Mouse (Mus musculus) intestine, embryonic 14.5 days (tissue): ENCODE measurements around the gene Fat2. TPM values are rescaled to one million over a fixed set of nuclear protein-coding genes. Genes with fewer than 3 reads are reported as not detected.

Experiments used
- ATAC-seq: fragments of 200-750 bp; cut with Nextera tagmentation; replicated peaks from 2 replicates; pipeline ENCODE4 v1.8.0; 2017; ENCODE audit warnings: low read depth, moderate number of reproducible peaks, moderate TSS enrichment, moderate library complexity; ENCODE audit not compliant: low FRiP score, low TSS enrichment
- DNase-seq: peaks from one replicate; pipeline ENCODE4 v3.0.0-alpha.2; 2018; ENCODE audit warnings: low spot score
- H3K27ac ChIP-seq: fragments of 300-500 bp; sonication (generic); 2 replicates; pipeline ENCODE4 v1.5.1; 2014; ENCODE audit warnings: low read depth, mild to moderate bottlenecking, control low read depth
- H3K27me3 ChIP-seq: fragments of 300-500 bp; sonication (generic); replicated peaks from 2 replicates; pipeline ENCODE4 v1.6.1; 2014; ENCODE audit warnings: low read length, control low read depth; ENCODE audit not compliant: control insufficient read depth, insufficient read depth
- H3K36me3 ChIP-seq: fragments of 300-500 bp; sonication (generic); 2 replicates; pipeline ENCODE4 v1.6.1; 2014; ENCODE audit warnings: low read length, control low read depth; ENCODE audit not compliant: control insufficient read depth, insufficient read depth
- H3K4me1 ChIP-seq: fragments of 300-500 bp; sonication (generic); replicated peaks from 2 replicates; pipeline ENCODE4 v1.6.1; 2014; ENCODE audit warnings: low read length, control low read depth, mixed read lengths; ENCODE audit not compliant: control insufficient read depth, insufficient read depth
- H3K4me2 ChIP-seq: fragments of 300-500 bp; sonication (generic); 2 replicates; pipeline ENCODE4 v1.6.1; 2014; ENCODE audit warnings: low read length
- H3K4me3 ChIP-seq: fragments of 300-500 bp; sonication (generic); 2 replicates; pipeline ENCODE4 v1.5.1; 2014; ENCODE audit warnings: low read depth, low read length, control low read depth, mixed read lengths
- H3K9ac ChIP-seq: fragments of 300-500 bp; sonication (generic); 2 replicates; pipeline ENCODE4 v1.6.1; 2014; ENCODE audit warnings: mild to moderate bottlenecking, low read length
- H3K9me3 ChIP-seq: fragments of 300-500 bp; sonication (generic); 2 replicates; pipeline ENCODE4 v1.6.1; 2016; ENCODE audit warnings: low read length, control low read depth; ENCODE audit not compliant: control insufficient read depth
- WGBS: fragments of 180-500 bp; shearing (Covaris S2); extraction: QIAGEN DNeasy Blood & Tissue Kit; methylation state at CpG from one replicate; pipeline ENCODE4 v1.1.7; 2014; 5-methylcytosine and 5-hydroxymethylcytosine counted together
- polyA plus RNA-seq: library from polyadenylated mRNA; unstranded; fragments of >200 nt; fragmentation: Nextera tagmentation; extraction: Ambion mirVana; gene quantifications from 2 replicates; pipeline ENCODE4 v1.2.1, GENCODE M21; 2014

The Fat2 gene
- polyA plus RNA-seq, 1 experiment from 2014 or later, result 0.07 TPM

DNA sequence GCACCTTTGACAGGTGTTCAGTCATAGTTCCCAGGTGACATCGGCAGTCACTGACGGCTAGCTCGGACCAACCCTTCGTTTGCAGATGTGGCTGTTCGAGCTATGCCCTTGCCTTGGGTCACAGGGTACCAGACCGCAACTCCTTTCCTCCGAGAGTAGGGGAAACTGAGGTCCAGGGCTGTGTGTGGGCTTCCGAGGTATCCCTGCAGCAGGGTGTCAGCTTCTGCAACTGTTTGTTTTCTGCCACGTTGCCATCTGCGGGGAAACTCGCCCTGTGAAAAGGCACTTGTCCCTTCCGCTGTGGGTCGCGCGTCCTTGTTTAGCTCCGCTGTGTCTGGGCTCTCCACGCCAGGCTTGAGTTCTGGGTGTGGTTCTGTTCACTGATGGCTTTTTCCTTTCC, 131.8 kb downstream of the Fat2 start:
- no peak for ATAC-seq
- H3K9ac ChIP-seq, result peak overlapping the region; percentile 66
- 9% methylated on average over 17 of the region's 17 CpGs for WGBS

GRCm38 (mm10) chr11:55204159-55204596, 132.2 kb downstream of the Fat2 start, which contains the start of gene Slc36a1:
Slc36a1 (plus strand) TSS chr11:55204350.
- Histone ChIP-seq H3K27ac (no peak within 1 kb of the TSS), H3K4me1 (peaks cover 6% of the 10 kb centered on the region; the same call in 1 of the 2 replicates), H3K4me3 (peak within 1 kb of the TSS; percentile 77), H3K27me3 (0 out of 2 replicates have a peak, but pooled peaks cover 3% of the 10 kb centered on the region), H3K36me3 (no peaks in the 10 kb centered on the region), H3K9ac (peak within 1 kb of the TSS; percentile 66), H3K9me3 (no peaks in the 10 kb centered on the region), H3K4me2 (peak within 1 kb of the TSS; percentile 95)
- ATAC-seq, result peak; percentile 96
- WGBS, result 1% methylated on average over 30 of the region's 31 CpGs
- DNase-seq, result peak; percentile 98

More for the DNA sequence above, 131.8 kb downstream of the Fat2 start:
- Histone ChIP-seq H3K27me3 (0 out of 2 replicates have a peak, but pooled peaks cover 3% of the 10 kb centered on the region), H3K4me1 (peaks cover 6% of the 10 kb centered on the region; the same call in 1 of the 2 replicates), H3K36me3 (no peaks in the 10 kb centered on the region), H3K4me2 (peak overlapping the region; percentile 95), H3K27ac (no peak overlapping the region), H3K4me3 (peak overlapping the region; percentile 77), H3K9me3 (no peaks in the 10 kb centered on the region)
- no peak for DNase-seq

Other genes starting within 250 kb of the Fat2 start
- 23.1 and 24.9 TPM in 2 replicates for gene Gm2a, start 238.4 kb downstream of the Fat2 start, polyA plus RNA-seq
- gene Slc36a3, start 184.9 kb downstream of the Fat2 start, polyA plus RNA-seq, result not detected in 2 replicates
- gene Slc36a2, start 151.5 kb downstream of the Fat2 start, polyA plus RNA-seq, result 0.09 TPM in 2 replicates
- gene Slc36a1, start 132.2 kb downstream of the Fat2 start, polyA plus RNA-seq, result 2.6 and 2.9 TPM in 2 replicates
- 1,391 and 1,474 TPM in 2 replicates for gene Sparc, start 86.6 kb upstream of the Fat2 start, polyA plus RNA-seq
- gene Atox1, start 124.7 kb upstream of the Fat2 start, polyA plus RNA-seq, result 400 and 443 TPM in 2 replicates
- gene G3bp1, start 133.1 kb upstream of the Fat2 start, polyA plus RNA-seq, result 198 and 212 TPM in 2 replicates